13 mouse cellular contexts compared by ENCODE assay signal in genomic region chr2:12938641-12939040, GRCm38 (mm10).
"Had no signal": no experiment of that assay in that cellular context is flagged by ENCODE, and none has a peak within 500 bp of the region (broad histone marks: within the 10 kb centered on the region; RNA-seq: fewer than 3 reads in every experiment).

No protein-coding gene starts in this region.

- DNase-seq: lung, adult 18-20 months; lung, embryonic 14.5 days; lung, postnatal 10 days; lung, postnatal 4 days; midbrain, embryonic 14.5 days; retina, postnatal 1 day; right cerebral cortex, adult 18-20 months; right cerebral cortex, postnatal 25 days; right cerebral cortex, postnatal 4 days; spleen, adult 18-20 months; thymus, adult 18-20 months; thymus, postnatal 14 days; thymus, postnatal 36 days had no signal
